Mouse (Mus musculus): Measurements from ENCODE around the gene Ttc9b.

DNA sequence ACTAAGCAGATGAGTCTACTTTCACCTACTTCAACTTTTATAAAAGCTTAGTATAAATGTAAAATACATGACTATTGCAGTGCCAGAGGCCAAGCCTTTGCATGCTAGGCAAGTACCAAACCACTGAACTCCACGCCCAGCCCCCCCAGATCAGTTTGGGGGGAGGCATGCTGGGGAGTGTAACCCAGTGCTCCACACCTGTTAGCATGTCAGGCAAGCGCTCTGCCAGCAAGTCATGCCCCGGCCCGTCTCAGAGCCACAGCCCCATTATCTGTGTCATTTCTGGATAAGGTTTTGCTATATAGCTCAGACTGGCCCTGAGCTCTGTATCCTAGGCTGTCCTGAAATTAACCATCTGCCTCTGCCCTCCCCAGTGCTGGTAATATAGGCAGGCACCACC is 8.3 kb downstream of the Ttc9b start:
- TF ChIP-seq CTCF (IDR thresholded peaks at IDR 0.05; ENCODE audit: low read depth, low read length): no peak
- no peak for TF ChIP-seq POLR2AphosphoS5 (IDR thresholded peaks at IDR 0.05; ENCODE audit: insufficient replicate concordance, low read depth, low read length)
- no peak for TF ChIP-seq GATA1 (IDR thresholded peaks at IDR 0.05; ENCODE audit: borderline replicate concordance, low read length)
- no peak for TF ChIP-seq GATA2 (IDR thresholded peaks at IDR 0.05; ENCODE audit: borderline replicate concordance, low read depth, low read length)

Data from G1E (cell line).